Mouse (Mus musculus) hindbrain, embryonic 11.5 days (tissue): ENCODE measurements around the gene Vps37b. TPM values are rescaled to one million over a fixed set of nuclear protein-coding genes. Genes with fewer than 3 reads are reported as not detected.

Source experiments
- ATAC-seq: fragments of 200-750 bp; cut with Nextera tagmentation; 2 replicates; pipeline ENCODE4 v1.8.0; 2017; ENCODE audit warnings: mild to moderate bottlenecking, moderate TSS enrichment, moderate library complexity; ENCODE audit not compliant: low FRiP score
- DNase-seq: peaks from one replicate; pipeline ENCODE4 v3.0.0-alpha.2; 2015; ENCODE audit warnings: low spot score
- H3K27ac ChIP-seq: fragments of 300-500 bp; sonication (generic); 2 replicates; pipeline ENCODE4 v1.5.1; 2014; ENCODE audit warnings: mild to moderate bottlenecking, low read depth, low read length
- H3K27me3 ChIP-seq: fragments of 300-500 bp; sonication (generic); 2 replicates; pipeline ENCODE4 v1.6.1; 2014; ENCODE audit warnings: mild to moderate bottlenecking, low read length, moderate library complexity, mixed read lengths; ENCODE audit not compliant: control insufficient read depth, insufficient read depth
- H3K36me3 ChIP-seq: fragments of 300-500 bp; sonication (generic); 2 replicates; pipeline ENCODE4 v1.6.1; 2014; ENCODE audit warnings: mild to moderate bottlenecking, low read length, moderate library complexity, mixed read lengths; ENCODE audit not compliant: control insufficient read depth, insufficient read depth
- H3K4me1 ChIP-seq: fragments of 300-500 bp; sonication (generic); replicated peaks from 2 replicates; pipeline ENCODE4 v1.6.1; 2014; ENCODE audit warnings: low read length, mixed read lengths; ENCODE audit not compliant: control insufficient read depth, insufficient read depth
- H3K4me2 ChIP-seq: fragments of 300-500 bp; sonication (generic); replicated peaks from 2 replicates; pipeline ENCODE4 v1.6.1; 2014; ENCODE audit warnings: mild to moderate bottlenecking, low read depth, low read length
- H3K4me3 ChIP-seq: fragments of 300-500 bp; sonication (generic); 2 replicates; pipeline ENCODE4 v1.5.1; 2014; ENCODE audit warnings: low read depth, low read length
- H3K9ac ChIP-seq: fragments of 300-500 bp; sonication (generic); 2 replicates; pipeline ENCODE4 v1.6.1; 2014; ENCODE audit warnings: low read depth, low read length
- H3K9me3 ChIP-seq: fragments of 300-500 bp; sonication (generic); 2 replicates; pipeline ENCODE4 v1.6.1; 2016; ENCODE audit warnings: low read length; ENCODE audit not compliant: control insufficient read depth
- WGBS: fragments of 180-500 bp; shearing (Covaris S2); extraction: QIAGEN DNeasy Blood & Tissue Kit; methylation state at CpG from one replicate; pipeline ENCODE4 v1.1.7; 2014; 5-methylcytosine and 5-hydroxymethylcytosine counted together
- polyA plus RNA-seq: library from polyadenylated mRNA; unstranded; fragments of >200 nt; fragmentation: Nextera tagmentation; extraction: Ambion mirVana; gene quantifications from 2 replicates; pipeline ENCODE4 v1.2.1, GENCODE M21; 2014

Vps37b gene
- polyA plus RNA-seq, 1 experiment from 2014 or later: 38.3 TPM

DNA sequence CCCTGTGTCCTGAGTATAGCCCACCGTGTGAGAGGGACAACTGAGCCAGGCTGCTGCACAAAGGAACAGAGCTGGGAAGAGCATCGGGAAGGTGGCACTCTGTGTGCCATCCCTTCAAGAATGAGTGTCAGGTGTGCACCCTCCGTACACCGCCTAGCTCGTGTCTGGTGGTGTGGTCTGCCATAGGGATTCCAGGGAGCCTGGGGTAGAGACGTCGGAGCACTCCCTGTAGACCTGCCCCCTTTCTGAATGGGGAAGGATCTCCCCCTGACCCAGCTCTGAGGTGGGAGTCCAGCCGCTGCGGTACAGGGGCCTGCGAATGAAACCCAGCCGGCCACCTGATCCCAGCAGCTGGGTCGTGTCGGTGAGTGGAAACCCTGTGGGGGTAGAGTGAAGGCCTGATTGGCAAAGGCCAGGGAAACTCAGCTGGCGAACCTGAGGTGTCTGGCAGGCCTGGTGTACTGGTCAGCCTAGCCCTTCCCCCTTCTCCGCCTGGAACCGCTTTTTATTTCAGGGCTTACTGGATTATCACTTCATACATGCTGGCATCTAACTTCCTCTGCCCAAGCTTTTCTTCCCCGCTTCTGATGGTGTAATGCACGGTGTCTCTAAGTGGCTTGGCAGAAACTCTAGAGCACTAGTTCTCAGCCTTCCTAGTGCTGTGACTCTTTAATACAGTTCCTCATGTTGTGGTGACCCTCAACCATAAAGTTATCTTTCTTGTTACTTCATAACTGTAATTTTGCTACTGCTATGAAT lies 52.7 kb downstream of the Vps37b start:
- WGBS: 68% methylated on average over 18 of the region's 18 CpGs
- no peak overlapping the region for H3K4me3 ChIP-seq
- DNase-seq (no peak), ATAC-seq (no peak)
- H3K4me1 ChIP-seq: peaks cover 3% of the 10 kb centered on the region
- no peak overlapping the region for H3K4me2 ChIP-seq
- H3K27ac ChIP-seq: no peak overlapping the region
- H3K27me3 ChIP-seq: peaks cover 6% of the 10 kb centered on the region; the same call in 1 of the 2 replicates
- H3K36me3 ChIP-seq: no peaks in the 10 kb centered on the region
- H3K9me3 ChIP-seq: no peaks in the 10 kb centered on the region
- H3K9ac ChIP-seq: no peak overlapping the region

DNA sequence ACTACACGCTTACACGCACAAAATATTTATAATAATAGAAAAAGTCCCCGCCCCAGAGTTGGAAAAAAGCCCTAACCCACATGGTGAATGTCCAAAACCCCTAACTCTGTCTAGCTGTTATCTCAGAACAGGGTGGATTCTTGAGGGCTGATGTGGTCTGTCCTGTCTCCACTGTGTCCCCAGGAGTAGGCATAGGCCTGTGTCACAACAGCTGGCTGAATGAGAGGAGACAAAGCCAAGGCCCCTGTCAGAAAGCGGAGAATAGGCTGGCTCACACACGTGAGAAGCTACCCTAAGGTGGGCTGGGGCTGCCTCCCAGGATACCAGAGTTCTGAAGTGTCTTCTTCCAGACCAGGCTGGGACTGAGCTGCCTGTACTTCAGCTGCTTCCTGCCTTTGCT lies 53.9 kb downstream of the Vps37b start:
- peaks cover 3% of the 10 kb centered on the region for H3K4me1 ChIP-seq
- H3K4me2 ChIP-seq: no peak overlapping the region
- ATAC-seq: no peak
- H3K9me3 ChIP-seq: no peaks in the 10 kb centered on the region
- H3K27ac ChIP-seq: no peak overlapping the region
- peaks cover 8% of the 10 kb centered on the region; the same call in 1 of the 2 replicates for H3K27me3 ChIP-seq
- no peaks in the 10 kb centered on the region for H3K36me3 ChIP-seq
- DNase-seq: no peak
- H3K9ac ChIP-seq: no peak overlapping the region
- H3K4me3 ChIP-seq: no peak overlapping the region
- 79% methylated on average over 5 of the region's 5 CpGs for WGBS

DNA sequence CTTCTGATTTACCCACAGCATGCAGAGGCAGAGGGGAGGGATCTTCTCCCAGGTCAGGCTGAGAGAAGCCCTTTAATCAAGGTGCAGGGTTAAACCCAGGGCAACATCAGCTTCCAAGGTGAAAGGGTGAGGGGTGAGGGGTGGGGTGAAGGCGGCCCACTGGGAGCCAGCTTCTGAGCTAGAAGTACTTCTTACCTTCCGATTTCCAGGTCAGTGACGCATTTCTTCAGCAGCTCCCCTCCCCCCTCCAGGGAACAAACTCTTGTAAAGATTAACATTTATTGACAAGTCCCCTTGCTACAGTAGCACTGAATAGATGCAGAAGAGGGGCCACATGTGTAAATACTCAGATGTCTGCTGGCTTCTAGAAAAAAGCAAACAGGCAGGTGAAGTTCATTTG lies 54.8 kb downstream of the Vps37b start:
- ATAC-seq (no peak), DNase-seq (no peak)
- 41% methylated on average over 3 of the region's 3 CpGs for WGBS
- Histone ChIP-seq H3K27me3 (peaks cover 8% of the 10 kb centered on the region; the same call in 1 of the 2 replicates), H3K4me2 (no peak overlapping the region), H3K9ac (no peak overlapping the region), H3K9me3 (no peaks in the 10 kb centered on the region), H3K4me3 (no peak overlapping the region), H3K36me3 (no peaks in the 10 kb centered on the region), H3K27ac (no peak overlapping the region), H3K4me1 (peaks cover 3% of the 10 kb centered on the region)

DNA sequence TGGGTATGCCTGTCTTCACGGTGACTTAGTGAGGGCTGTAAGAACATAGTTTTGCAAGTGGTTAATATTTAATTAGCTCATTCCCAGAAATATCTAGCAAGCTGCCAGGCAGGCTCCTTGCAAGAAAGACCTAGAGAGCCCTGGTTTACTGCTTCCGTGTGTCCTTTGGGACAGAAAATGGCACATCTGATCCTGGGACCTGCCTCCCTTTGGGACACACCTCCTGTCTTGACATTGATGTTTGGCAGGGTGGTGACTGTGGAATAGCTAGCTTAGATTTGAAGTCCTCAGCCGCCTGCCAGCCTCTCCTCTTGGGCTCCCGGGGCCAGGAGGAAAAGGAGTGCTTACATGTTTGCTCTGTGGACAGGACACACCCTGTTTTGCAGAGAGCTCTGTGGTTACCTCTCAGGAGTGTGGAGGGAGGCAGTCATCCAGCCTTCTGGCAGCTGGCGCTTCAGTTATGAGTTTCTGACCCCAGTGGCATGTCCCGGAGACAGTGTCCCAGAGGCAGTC lies 56.3 kb downstream of the Vps37b start:
- 68% methylated on average over 6 of the region's 6 CpGs for WGBS
- Histone ChIP-seq H3K4me2 (no peak overlapping the region), H3K36me3 (no peaks in the 10 kb centered on the region), H3K4me3 (no peak overlapping the region), H3K9ac (no peak overlapping the region), H3K27me3 (peaks cover 8% of the 10 kb centered on the region; the same call in 1 of the 2 replicates), H3K27ac (no peak overlapping the region), H3K4me1 (peaks cover 3% of the 10 kb centered on the region), H3K9me3 (no peaks in the 10 kb centered on the region)
- no peak for DNase-seq
- ATAC-seq: no peak

DNA sequence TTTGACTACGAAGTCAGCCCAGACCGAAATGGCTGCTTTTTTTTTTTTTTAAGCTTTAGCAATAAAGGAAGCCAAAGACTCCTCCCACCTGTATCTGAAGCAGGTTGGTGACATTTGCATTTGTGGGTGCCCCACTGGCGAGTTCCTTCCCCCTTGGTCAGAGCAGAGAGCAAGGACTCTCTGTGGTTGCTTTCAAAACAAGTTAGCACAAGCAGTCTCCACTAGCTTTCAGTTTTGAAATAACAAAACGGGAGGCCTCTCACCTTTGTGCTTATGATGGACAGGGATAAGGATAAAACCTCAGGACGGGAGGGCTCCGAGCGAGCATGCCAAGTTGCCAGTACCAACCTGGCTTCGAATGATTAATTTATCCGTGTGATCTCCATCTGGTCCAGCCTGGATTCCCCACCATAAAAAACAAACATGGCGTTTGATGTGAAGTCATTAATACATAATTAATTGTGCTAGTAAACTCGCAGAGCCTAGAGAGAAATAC lies 57.4 kb downstream of the Vps37b start:
- Histone ChIP-seq H3K4me3 (peak overlapping the region; percentile 61), H3K27ac (no peak overlapping the region), H3K9me3 (no peaks in the 10 kb centered on the region), H3K36me3 (no peaks in the 10 kb centered on the region), H3K9ac (no peak overlapping the region), H3K4me2 (peak overlapping the region; percentile 92), H3K4me1 (peaks cover 3% of the 10 kb centered on the region), H3K27me3 (peaks cover 8% of the 10 kb centered on the region; the same call in 1 of the 2 replicates)
- WGBS: 35% methylated on average over 11 of the region's 11 CpGs
- DNase-seq (no peak), ATAC-seq (no peak)

DNA sequence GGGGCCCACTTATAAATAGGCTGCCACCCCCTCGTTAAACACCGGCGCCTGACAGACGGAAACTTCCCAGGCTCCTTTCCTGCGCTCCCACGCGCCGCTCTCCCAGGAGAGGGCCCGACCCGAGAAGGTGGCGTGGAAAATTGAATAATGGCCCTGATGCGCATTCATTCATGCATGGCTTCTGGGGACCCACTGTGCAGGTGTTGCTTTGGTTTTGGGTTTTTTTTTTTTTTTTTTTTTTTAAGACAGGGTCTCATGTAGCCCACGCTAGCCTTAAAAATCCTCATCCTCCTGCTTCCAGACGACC lies 57.9 kb downstream of the Vps37b start:
- no peaks in the 10 kb centered on the region for H3K9me3 ChIP-seq
- peak; percentile 25; the same call in 1 of the 2 replicates for ATAC-seq
- peak overlapping the region; percentile 61 for H3K4me3 ChIP-seq
- H3K4me2 ChIP-seq: peak overlapping the region; percentile 92
- H3K27me3 ChIP-seq: peaks cover 8% of the 10 kb centered on the region; the same call in 1 of the 2 replicates
- H3K27ac ChIP-seq: no peak overlapping the region
- H3K36me3 ChIP-seq: no peaks in the 10 kb centered on the region
- under 1% methylated on average over 14 of the region's 14 CpGs for WGBS
- H3K4me1 ChIP-seq: peaks cover 3% of the 10 kb centered on the region
- DNase-seq: no peak
- peak overlapping the region; percentile 66 for H3K9ac ChIP-seq

DNA sequence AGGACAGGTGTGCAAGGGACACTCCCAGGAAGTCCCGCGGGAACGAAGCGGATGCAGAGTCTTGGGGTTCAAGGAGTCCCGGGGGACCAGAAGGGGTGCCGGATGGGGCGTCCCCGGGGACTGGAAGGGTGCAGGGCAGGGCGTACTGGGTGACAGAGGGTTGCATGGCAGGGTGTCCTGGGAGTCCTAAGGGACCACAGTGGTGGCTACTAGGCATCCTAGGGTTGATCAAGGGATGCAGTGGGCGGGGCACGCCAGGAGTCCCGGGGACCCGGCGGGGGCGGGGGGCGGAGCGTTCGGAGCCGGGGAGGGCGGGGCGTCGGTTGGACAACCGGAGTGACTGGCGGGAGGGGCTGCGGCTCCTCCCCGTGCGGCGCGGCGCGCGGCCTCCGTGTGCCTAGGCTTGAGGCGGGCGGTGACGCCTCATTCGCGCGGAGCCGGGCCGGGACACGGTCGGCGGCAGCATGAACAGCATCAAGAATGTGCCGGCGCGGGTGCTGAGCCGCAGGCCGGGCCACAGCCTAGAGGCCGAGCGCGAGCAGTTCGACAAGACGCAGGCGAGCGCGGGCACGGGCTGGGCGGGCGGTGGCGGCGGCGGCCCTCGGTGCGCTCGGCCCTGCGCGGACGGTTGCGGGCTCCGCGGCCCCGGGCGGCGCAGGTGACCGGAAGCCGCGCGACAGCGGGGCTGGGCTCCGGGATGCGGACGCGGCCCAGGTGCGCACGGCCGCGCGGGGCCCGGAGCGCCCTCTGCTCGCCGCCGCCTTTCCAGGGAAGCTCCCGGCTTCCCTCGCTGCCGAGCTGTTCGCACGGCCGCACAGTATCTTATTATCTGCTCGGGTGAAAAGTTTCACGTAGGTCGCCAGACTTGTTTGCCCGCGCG lies 58.5 kb downstream of the Vps37b start, which contains the start of gene Hip1r:
Gene Hip1r (plus strand): TSS at position 330 of the 880 bp plus-strand sequence.
- no peaks in the 10 kb centered on the region for H3K36me3 ChIP-seq
- H3K27me3 ChIP-seq: peaks cover 8% of the 10 kb centered on the region; the same call in 1 of the 2 replicates
- peak within 1 kb of the TSS; percentile 92 for H3K4me2 ChIP-seq
- DNase-seq (peak; percentile 76), ATAC-seq (peak; percentile 72)
- H3K4me1 ChIP-seq: peaks cover 3% of the 10 kb centered on the region
- no peaks in the 10 kb centered on the region for H3K9me3 ChIP-seq
- 2% methylated on average over 60 of the region's 106 CpGs for WGBS
- 0 out of 2 replicates have a peak within 1 kb of the TSS, but pooled peaks have one; percentile 42 for H3K27ac ChIP-seq
- peak within 1 kb of the TSS; percentile 61 for H3K4me3 ChIP-seq
- H3K9ac ChIP-seq: peak within 1 kb of the TSS; percentile 66

DNA sequence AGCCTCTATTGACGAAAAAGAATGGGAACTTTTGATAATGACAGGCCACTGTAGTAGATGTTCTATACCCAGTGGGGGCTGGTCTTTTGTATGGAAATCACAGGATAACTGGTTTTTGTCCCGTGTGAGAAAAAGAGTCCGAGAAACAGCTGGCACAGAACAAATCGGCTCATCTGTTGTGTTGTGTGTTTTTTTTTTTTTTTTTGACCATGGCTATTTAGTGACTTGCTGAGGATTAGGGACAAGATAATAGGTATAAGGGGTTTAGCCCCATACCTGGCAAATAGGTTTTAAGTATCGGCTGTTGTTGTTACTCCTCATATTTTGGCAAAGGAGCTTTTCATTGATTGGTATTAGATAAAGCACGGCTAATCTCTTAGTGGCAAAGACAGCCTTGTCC lies 59.6 kb downstream of the Vps37b start:
- Histone ChIP-seq H3K27ac (no peak overlapping the region), H3K27me3 (peaks cover 4% of the 10 kb centered on the region; the same call in 1 of the 2 replicates), H3K36me3 (no peaks in the 10 kb centered on the region), H3K4me1 (peaks cover 3% of the 10 kb centered on the region), H3K9me3 (no peaks in the 10 kb centered on the region), H3K9ac (no peak overlapping the region), H3K4me3 (no peak overlapping the region), H3K4me2 (no peak overlapping the region)
- DNase-seq: no peak
- no peak for ATAC-seq
- 64% methylated on average over 6 of the region's 6 CpGs for WGBS
